Comparison of ENCODE assay signal across 14 mouse cellular contexts in genomic region chr5:144707603-144708002, GRCm38 (mm10). TPM values are rescaled to one million over a fixed set of nuclear protein-coding genes. Genes with fewer than 3 reads are reported as not detected.
DNase-seq lines count a peak whose midpoint lies in the region; ATAC-seq and TF ChIP-seq lines count a peak whose summit lies in the region.
"Had no signal": no experiment of that assay in that cellular context is flagged by ENCODE, and none has a peak within 500 bp of the region (broad histone marks: within the 10 kb centered on the region; RNA-seq: fewer than 3 reads in every experiment).

No protein-coding gene starts in this region.

- H3K4me3 ChIP-seq in midbrain, postnatal 0 days (ENCODE audit: low read depth, low read length) = no peak overlapping the region
- no peak overlapping the region for H3K4me3 ChIP-seq in midbrain, embryonic 10.5 days
- H3K4me3 ChIP-seq: kidney, embryonic 15.5 days; neural tube, embryonic 13.5 days had no signal

- H3K4me2 ChIP-seq in midbrain, postnatal 0 days (ENCODE audit: low read depth, low read length, poor library complexity, severe bottlenecking) = no peak overlapping the region
- H3K4me2 ChIP-seq: kidney, embryonic 15.5 days; neural tube, embryonic 13.5 days had no signal

- H3K27me3 ChIP-seq in midbrain, postnatal 0 days (ENCODE audit: insufficient read depth, low read length) = no peaks in the 10 kb centered on the region
- no peaks in the 10 kb centered on the region for H3K27me3 ChIP-seq in midbrain, embryonic 10.5 days (ENCODE audit: low read depth, poor library complexity, severe bottlenecking)
- H3K27me3 ChIP-seq: kidney, embryonic 15.5 days; neural tube, embryonic 13.5 days had no signal

- no peak for TF ChIP-seq CTCF in midbrain, postnatal 0 days (IDR thresholded peaks at IDR 0.05)

- H3K4me1 ChIP-seq in midbrain, postnatal 0 days (ENCODE audit: insufficient read depth, low read length) = peaks cover 12% of the 10 kb centered on the region; the same call in 1 of the 2 replicates
- peaks cover 11% of the 10 kb centered on the region for H3K4me1 ChIP-seq in midbrain, embryonic 10.5 days

- ATAC-seq in midbrain, postnatal 0 days (ENCODE audit: low FRiP score) = peak; percentile 52; the same call in 1 of the 2 replicates
- ATAC-seq: forebrain, embryonic 16.5 days had no signal

- peak overlapping the region; percentile 51; the same call in 1 of the 2 replicates for H3K27ac ChIP-seq in midbrain, postnatal 0 days (ENCODE audit: low read depth, low read length)
- H3K27ac ChIP-seq in midbrain, embryonic 10.5 days (replicated peaks) = no peak overlapping the region
- H3K27ac ChIP-seq: kidney, embryonic 15.5 days; macrophage; neural tube, embryonic 13.5 days had no signal

- H3K36me3 ChIP-seq in midbrain, postnatal 0 days (ENCODE audit: insufficient read depth, low read length) = no peaks in the 10 kb centered on the region
- H3K36me3 ChIP-seq in midbrain, embryonic 10.5 days = no peaks in the 10 kb centered on the region
- H3K36me3 ChIP-seq: kidney, embryonic 15.5 days; neural tube, embryonic 13.5 days had no signal

- peak; percentile 50 for DNase-seq in adrenal gland, postnatal 10 days
- DNase-seq in adrenal gland, postnatal 4 days (ENCODE audit: low spot score in 2 of 2) = no peak
- DNase-seq in midbrain, postnatal 0 days (ENCODE audit: low spot score) = peak; percentile 77
- DNase-seq in midbrain, embryonic 10.5 days (ENCODE audit: low spot score) = no peak
- peak; percentile 66 to 67 for DNase-seq in layer of hippocampus, postnatal 10 days (ENCODE audit: low spot score in 2 of 2)
- DNase-seq in right cerebral cortex, postnatal 10 days (ENCODE audit: low spot score in 2 of 2) = peak; percentile 71 to 78
- no peak for DNase-seq in ovary, postnatal 14 days (ENCODE audit: low spot score)
- no peak for DNase-seq in lung, postnatal 10 days

- 76% methylated on average over 6 of the region's 6 CpGs for WGBS in midbrain, postnatal 0 days
- WGBS in midbrain, embryonic 10.5 days = 91% methylated on average over 6 of the region's 6 CpGs

- H3K9me3 ChIP-seq in midbrain, postnatal 0 days (ENCODE audit: low read length) = no peaks in the 10 kb centered on the region
- no peaks in the 10 kb centered on the region for H3K9me3 ChIP-seq in midbrain, embryonic 10.5 days (replicated peaks)
- H3K9me3 ChIP-seq: kidney, embryonic 15.5 days; neural tube, embryonic 13.5 days had no signal

- H3K9ac ChIP-seq in midbrain, postnatal 0 days (replicated peaks; ENCODE audit: low read length, poor library complexity, severe bottlenecking) = no peak overlapping the region
- H3K9ac ChIP-seq: kidney, embryonic 15.5 days; neural tube, embryonic 13.5 days had no signal

RNA-seq across cellular contexts. Expression of gene Tmem130, which starts 54.0 kb away (rescaled TPM):
- 10 to 100 TPM; 24.8 to 25.9 TPM for total RNA-seq in adrenal gland, postnatal 10 days (2021)
- 10 to 100 TPM; 41.6 to 49.1 TPM for total RNA-seq in adrenal gland, postnatal 4 days (2021)
- 375 and 444 TPM in 2 replicates for total RNA-seq in midbrain, postnatal 0 days (2014; rRNA removed)
- polyA plus RNA-seq in midbrain, postnatal 0 days (2015; fragmentation: Nextera tagmentation; extraction: Ambion mirVana) = 603 and 636 TPM in 2 replicates
- polyA plus RNA-seq in midbrain, embryonic 10.5 days (2016; fragmentation: Nextera tagmentation; extraction: Ambion mirVana) = 2.5 and 10.9 TPM in 2 replicates
- 100 to 1,000 TPM; 168 to 176 TPM for total RNA-seq in layer of hippocampus, postnatal 10 days (2021)
- total RNA-seq: liver, adult 2 months; MEL had no signal
- polyA plus RNA-seq: macrophage had no signal

RNA-seq across cellular contexts. Expression of gene Trrap, which starts 59.9 kb away (rescaled TPM):
- total RNA-seq in adrenal gland, postnatal 10 days (2021) = 100 to 1,000 TPM in 1 of 2 experiments, 10 to 100 TPM in 1; 77.5 to 114 TPM
- 100 to 1,000 TPM; 141 to 154 TPM for total RNA-seq in adrenal gland, postnatal 4 days (2021)
- 136 and 166 TPM in 2 replicates for total RNA-seq in midbrain, postnatal 0 days (2014; rRNA removed)
- 53.2 and 66.8 TPM in 2 replicates for polyA plus RNA-seq in midbrain, postnatal 0 days (2015; fragmentation: Nextera tagmentation; extraction: Ambion mirVana)
- polyA plus RNA-seq in midbrain, embryonic 10.5 days (2016; fragmentation: Nextera tagmentation; extraction: Ambion mirVana) = 69.8 and 81.2 TPM in 2 replicates
- total RNA-seq in layer of hippocampus, postnatal 10 days (2021) = 100 to 1,000 TPM; 149 to 169 TPM

Comparison
In these comparisons a context has a peak if more than half of its experiments do, and no peak if none do; other contexts are left out.
1. DNase-seq: peak in adrenal gland, postnatal 10 days (single experiment), midbrain, postnatal 0 days (single experiment), layer of hippocampus, postnatal 10 days (2 of 2) and right cerebral cortex, postnatal 10 days (2 of 2); none in adrenal gland, postnatal 4 days (0 of 2), midbrain, embryonic 10.5 days (single experiment), ovary, postnatal 14 days (single experiment) and lung, postnatal 10 days (single experiment).